Mouse (Mus musculus) thymus, postnatal 36 days (tissue): ENCODE results near the gene Adat1.
"Not testable (repeated sequence)": the region's sequence is repeated elsewhere in the genome, so short reads cannot be mapped to it uniquely, and the experiment has no call there.

Experiments used
- DNase-seq, 2 experiments: peaks; one replicate each; pipeline ENCODE4 v3.0.0; 2022; ENCODE audit warnings: mixed read lengths in 2 of 2

Gene Adat1

DNA sequence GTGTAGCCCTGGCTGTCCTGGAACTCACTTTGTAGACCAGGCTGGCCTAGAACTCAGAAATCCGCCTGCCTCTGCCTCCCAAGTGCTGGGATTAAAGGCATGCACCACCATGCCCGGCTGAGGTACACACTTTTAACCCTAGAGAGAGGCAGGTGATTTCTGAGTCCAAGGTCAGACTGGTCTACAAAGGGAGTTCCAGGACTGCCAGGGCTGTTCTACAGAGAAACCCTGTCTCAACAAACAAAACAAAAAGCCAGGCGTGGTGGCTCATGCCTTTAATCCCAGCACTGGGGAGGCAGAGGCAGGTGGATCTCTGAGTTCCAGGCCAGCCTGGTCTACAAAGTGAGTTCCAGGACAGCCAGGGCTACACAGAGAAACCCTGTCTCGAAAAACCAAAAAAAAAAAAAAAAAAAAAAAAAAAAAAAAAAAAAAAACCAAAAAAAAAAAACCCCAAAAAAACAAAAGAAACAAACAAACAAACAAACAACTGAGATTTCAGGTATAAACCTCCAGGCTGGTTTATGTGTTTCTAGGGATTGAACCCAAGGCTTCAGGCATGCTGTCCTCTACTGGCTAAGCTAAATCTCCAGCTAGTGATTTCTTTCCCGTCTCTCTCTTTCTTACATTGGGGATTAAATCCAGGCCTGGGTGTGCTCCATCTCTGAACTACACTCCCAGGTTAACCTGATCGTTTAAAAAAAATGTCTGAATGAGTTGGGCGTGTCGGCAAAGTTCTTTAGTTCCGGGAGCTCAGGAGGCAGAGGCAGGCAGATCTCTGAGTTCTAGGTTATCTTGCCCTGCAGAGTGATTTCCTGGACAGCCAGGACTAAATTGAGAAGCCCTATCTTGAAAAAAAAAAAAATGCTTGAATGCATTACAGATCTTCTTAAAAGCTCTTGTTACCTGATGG, 53.8 kb downstream of the Adat1 start:
- DNase-seq = not testable (repeated sequence)

DNA sequence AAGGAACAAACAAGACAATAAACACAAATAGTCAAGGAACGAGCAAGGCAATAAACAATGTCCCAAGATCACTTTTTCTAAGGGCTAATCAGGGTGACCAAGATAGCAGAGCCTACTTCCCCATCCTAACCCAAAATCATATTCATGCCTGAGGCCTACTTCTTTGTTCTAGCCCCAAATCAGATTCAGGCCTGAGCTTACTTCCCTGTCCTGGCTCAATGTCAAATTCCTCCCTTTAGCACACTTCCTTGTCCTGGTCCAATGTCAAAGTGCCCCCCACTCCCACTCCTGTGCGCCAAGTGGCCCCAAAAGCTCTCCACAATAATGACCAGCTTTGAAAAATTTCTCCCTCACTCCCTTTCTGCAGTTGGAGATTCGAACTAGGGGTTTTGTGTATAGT, 54.9 kb downstream of the Adat1 start:
- DNase-seq = no peak

- DNase-seq = no peak
Observed at GRCm38 (mm10) chr8:111934201-111934600, 57.9 kb downstream of the Adat1 start.

GRCm38 (mm10) chr8:111933348-111934076, 58.6 kb downstream of the Adat1 start, which contains the start of gene Tmem231:
TSS of gene Tmem231 (minus strand) at chr8:111933881.
- DNase-seq = peak; percentile 82 to 89

DNA sequence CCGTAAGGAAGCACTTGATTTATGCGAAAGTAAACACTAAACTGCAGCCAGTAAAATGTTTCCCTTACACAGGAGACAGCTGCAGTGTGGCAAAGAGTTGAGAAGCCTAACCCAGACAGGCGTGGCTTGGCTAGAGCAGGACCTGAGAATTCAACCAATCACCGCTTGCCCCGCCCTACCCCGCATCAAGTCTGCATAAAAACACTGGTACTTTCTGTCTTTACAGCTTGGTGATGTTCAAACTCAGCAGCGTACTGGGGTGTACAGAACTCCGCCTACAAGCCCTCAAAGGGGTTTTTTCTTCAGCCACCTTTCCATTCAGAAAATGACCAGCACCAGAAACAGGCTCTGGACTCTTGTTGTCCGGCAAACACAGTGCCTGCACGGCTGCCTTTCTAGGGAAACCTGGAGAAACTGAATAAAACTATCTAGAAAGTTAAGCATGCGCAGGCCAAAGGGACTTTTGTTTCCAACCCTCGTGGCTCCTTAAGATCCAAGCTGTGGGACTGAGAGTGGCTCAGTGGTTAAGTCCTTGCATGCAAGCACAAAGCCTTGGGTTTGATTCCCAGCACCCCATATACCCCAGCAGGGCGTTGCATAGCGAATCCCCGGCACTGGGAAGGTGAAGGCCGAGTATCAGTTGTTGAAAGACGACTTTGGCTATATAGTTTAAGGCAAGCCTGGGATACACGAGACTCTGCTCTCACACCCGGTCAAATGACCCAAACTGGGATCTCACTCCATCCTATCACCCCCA, 59.3 kb downstream of the Adat1 start:
- DNase-seq = peak in 1 of 2 experiments; percentile 23

- DNase-seq = no peak
Observed at GRCm38 (mm10) chr8:111931721-111932120, 60.4 kb downstream of the Adat1 start.

DNA sequence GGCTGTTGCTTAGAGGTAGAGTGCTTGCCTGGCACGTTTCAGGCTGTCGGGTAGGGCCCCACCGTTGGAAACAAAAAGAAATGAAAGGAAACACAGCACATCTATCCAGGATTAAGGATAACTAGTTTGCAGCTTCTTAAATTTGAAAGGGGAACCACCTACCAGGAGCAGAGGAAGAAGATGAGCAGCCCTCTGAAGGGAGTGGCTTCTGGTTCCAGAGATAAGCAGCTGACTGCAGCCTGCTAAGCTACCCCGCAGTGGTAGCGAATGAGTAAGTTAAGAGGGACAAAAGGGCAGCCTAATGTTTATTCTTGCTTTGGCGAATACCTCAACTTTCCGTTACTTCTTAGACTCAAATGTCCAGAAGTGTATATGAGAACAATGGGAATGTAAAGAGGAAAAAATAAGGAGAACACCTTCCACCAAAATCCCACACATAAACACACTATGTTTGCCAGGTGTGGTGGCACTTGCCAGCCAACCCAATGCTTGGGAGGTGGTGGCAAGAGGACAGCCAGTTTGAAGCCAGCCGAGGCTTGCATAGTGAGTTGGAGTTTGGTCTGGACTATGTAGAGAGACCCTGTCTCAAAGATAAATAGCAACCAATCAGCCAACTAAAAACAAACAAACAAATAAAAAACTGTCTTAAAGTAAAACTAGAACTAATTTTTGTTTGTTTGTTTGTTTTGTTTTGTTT, 62.3 kb downstream of the Adat1 start:
- no peak for DNase-seq

DNA sequence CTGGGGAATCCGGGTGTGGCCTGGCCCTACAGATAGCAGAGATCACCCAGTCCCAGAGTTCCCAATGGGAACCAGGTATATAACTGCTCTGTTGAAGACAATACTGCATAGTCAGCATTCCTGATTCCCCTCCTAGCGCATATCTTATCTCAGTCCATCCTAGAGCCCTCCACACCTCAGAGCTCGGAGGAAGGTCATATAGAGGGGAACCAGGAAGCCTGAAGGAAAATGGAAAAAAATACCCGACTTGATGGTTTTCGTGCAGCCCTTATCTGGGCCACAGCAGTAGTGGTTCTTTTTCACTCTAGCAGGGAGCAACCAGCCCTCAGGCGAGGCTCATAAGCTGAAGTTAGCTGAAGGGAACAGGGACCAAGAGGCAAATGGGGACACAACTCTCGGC, 67.1 kb downstream of the Adat1 start:
- no peak for DNase-seq

DNA sequence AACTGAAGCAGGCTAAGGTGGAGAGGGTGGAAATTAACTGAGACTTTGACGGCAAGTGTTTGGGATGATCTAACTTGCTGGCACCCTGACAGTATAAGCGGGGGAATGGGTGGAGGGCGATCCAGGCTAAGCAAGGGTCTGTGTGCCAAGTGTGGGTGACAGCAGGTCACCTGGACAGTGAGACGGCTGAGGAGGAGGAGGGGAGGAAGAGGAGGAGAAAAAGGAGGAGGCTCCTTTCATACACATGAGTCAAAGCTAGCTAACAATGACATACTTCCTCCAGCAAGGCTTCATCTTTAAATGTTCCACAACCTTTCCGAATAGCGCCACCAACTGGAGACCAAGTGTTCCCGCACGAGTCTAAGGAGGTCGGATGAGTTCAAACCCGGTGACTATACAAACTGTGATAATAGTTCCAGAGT, 68.7 kb downstream of the Adat1 start:
- peak; percentile 22 for DNase-seq

GRCm38 (mm10) chr8:111920971-111921370, 71.1 kb downstream of the Adat1 start:
- no peak for DNase-seq

DNA sequence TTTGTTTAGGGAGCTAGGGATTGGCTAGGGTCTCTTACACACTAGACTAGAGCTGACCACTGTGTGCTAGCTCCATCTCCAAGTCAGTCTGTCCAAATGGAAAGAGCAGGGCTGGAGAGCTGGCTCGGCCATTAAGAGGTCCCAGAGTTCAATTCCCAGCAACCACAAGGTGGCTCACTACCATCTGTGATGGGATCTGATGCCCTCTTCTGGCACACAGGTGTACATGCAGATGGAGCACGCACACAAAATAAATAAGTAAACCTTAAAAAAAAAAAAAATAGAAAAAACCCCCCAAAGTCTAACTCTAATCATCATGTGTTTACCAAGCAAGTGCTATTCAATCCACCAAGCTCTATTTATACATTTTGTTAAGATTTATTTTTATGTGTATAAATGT, 72.4 kb downstream of the Adat1 start:
- DNase-seq = no peak
